Mouse (Mus musculus): ENCODE results near the gene Inafm2.

Gene Inafm2

GRCm38 (mm10) chr2:118726873-118727272 is 18.7 kb upstream of the Inafm2 start:
- no peak for DNase-seq

GRCm38 (mm10) chr2:118727911-118728310 is 17.6 kb upstream of the Inafm2 start:
- peak; percentile 65 for DNase-seq

- DNase-seq: peak; percentile 62
Measured at GRCm38 (mm10) chr2:118728337-118728736, 17.2 kb upstream of the Inafm2 start, which contains the start of gene Plcb2. Gene Plcb2 (minus strand): TSS chr2:118728438.

GRCm38 (mm10) chr2:118729194-118729593 is 16.4 kb upstream of the Inafm2 start:
- DNase-seq: no peak

- DNase-seq: no peak
Measured at GRCm38 (mm10) chr2:118729816-118730621, 15.5 kb upstream of the Inafm2 start.

- DNase-seq: peak; percentile 90
Measured at GRCm38 (mm10) chr2:118730622-118730915, 15.0 kb upstream of the Inafm2 start.

GRCm38 (mm10) chr2:118731981-118732380 is 13.6 kb upstream of the Inafm2 start:
- DNase-seq: no peak

GRCm38 (mm10) chr2:118733341-118733740 is 12.2 kb upstream of the Inafm2 start:
- no peak for DNase-seq

GRCm38 (mm10) chr2:118740341-118740740 is 5.2 kb upstream of the Inafm2 start:
- DNase-seq: no peak

- no peak for DNase-seq
Measured at GRCm38 (mm10) chr2:118741183-118741582, 4.4 kb upstream of the Inafm2 start.

- DNase-seq: peak; percentile 68
Measured at GRCm38 (mm10) chr2:118743261-118743943, 2.2 kb upstream of the Inafm2 start.

- no peak for DNase-seq
Measured at GRCm38 (mm10) chr2:118744621-118745020, 937 bp upstream of the Inafm2 start.

- DNase-seq: peak; percentile 49
Measured at GRCm38 (mm10) chr2:118745915-118746901, 650 bp downstream of the Inafm2 start.

GRCm38 (mm10) chr2:118747301-118747960 is 1.9 kb downstream of the Inafm2 start:
- DNase-seq: peak; percentile 75

GRCm38 (mm10) chr2:118749341-118749884 is 3.9 kb downstream of the Inafm2 start:
- DNase-seq: no peak

- no peak for DNase-seq
Measured at GRCm38 (mm10) chr2:118750476-118750875, 4.9 kb downstream of the Inafm2 start.

GRCm38 (mm10) chr2:118751896-118752791 is 6.6 kb downstream of the Inafm2 start:
- DNase-seq: no peak

GRCm38 (mm10) chr2:118752792-118753108 is 7.2 kb downstream of the Inafm2 start:
- no peak for DNase-seq

- DNase-seq: no peak
Measured at GRCm38 (mm10) chr2:118754143-118754542, 8.6 kb downstream of the Inafm2 start.

- DNase-seq: no peak
Measured at GRCm38 (mm10) chr2:118755407-118755806, 9.8 kb downstream of the Inafm2 start.

GRCm38 (mm10) chr2:118756103-118756502 is 10.5 kb downstream of the Inafm2 start:
- DNase-seq: peak; percentile 51
